Mouse (Mus musculus) myocyte (in vitro differentiated cells): Measurements from ENCODE around the gene Il4ra. TPM values are rescaled to one million over a fixed set of nuclear protein-coding genes. Genes with fewer than 3 reads are reported as not detected.

ENCODE experiments used
- H3K27me3 ChIP-seq: one replicate; pipeline ENCODE4 v1.6.1; 2011; ENCODE audit not compliant: control insufficient read depth, insufficient read depth, insufficient read length
- H3K36me3 ChIP-seq: one replicate; pipeline ENCODE4 v1.6.1; 2011; ENCODE audit not compliant: control insufficient read depth, insufficient read depth
- H3K4me2 ChIP-seq: one replicate; pipeline ENCODE4 v1.6.1; 2011; ENCODE audit warnings: low read depth, control low read depth
- H3K4me3 ChIP-seq: one replicate; pipeline ENCODE4 v1.5.1; 2011; ENCODE audit warnings: mild to moderate bottlenecking, control low read depth, moderate library complexity
- H3K79me2 ChIP-seq: one replicate; pipeline ENCODE4 v1.6.1; 2011; ENCODE audit not compliant: control insufficient read depth, insufficient read depth
- H3ac ChIP-seq: one replicate; pipeline ENCODE4 v1.6.1; 2011; ENCODE audit not compliant: control insufficient read depth, insufficient read length
- CEBPB ChIP-seq: IDR thresholded peaks from 2 replicates; pipeline ENCODE4 v1.6.1; 2011; ENCODE audit warnings: mild to moderate bottlenecking, moderate library complexity; ENCODE audit not compliant: poor library complexity, insufficient read depth, severe bottlenecking
- E2F4 ChIP-seq: IDR thresholded peaks from one replicate; pipeline ENCODE4 v1.6.1; 2011; ENCODE audit warnings: mild to moderate bottlenecking, control low read depth, moderate library complexity; ENCODE audit not compliant: insufficient read depth
- MAX ChIP-seq: IDR thresholded peaks from one replicate; pipeline ENCODE4 v1.6.1; 2011; ENCODE audit warnings: low read depth, mild to moderate bottlenecking, control low read depth
- MYOD1 ChIP-seq, 3 experiments: IDR thresholded peaks; one replicate each; pipeline ENCODE4 v1.6.1; 2011; ENCODE audit warnings: control low read depth in 2 of 3, low read depth in 2 of 3, mild to moderate bottlenecking in 2 of 3, moderate library complexity in 1 of 3; ENCODE audit not compliant: insufficient read length in 2 of 3, control insufficient read depth in 1 of 3
- MYOG ChIP-seq, 3 experiments: IDR thresholded peaks; one replicate each; pipeline ENCODE4 v1.6.1; 2011; ENCODE audit warnings: control low read depth in 2 of 3, low read depth in 2 of 3, mild to moderate bottlenecking in 2 of 3; ENCODE audit not compliant: insufficient read length in 2 of 3, control insufficient read depth in 1 of 3, insufficient read depth in 1 of 3
- POLR2A ChIP-seq: IDR thresholded peaks from one replicate; pipeline ENCODE4 v1.6.1; 2011; ENCODE audit warnings: low read depth, mild to moderate bottlenecking, control low read depth, moderate library complexity; ENCODE audit not compliant: insufficient read length
- POLR2AphosphoS2 ChIP-seq: IDR thresholded peaks from one replicate; pipeline ENCODE4 v1.6.1; 2011; ENCODE audit warnings: low read depth, control low read depth; ENCODE audit not compliant: insufficient read length
- REST ChIP-seq: IDR thresholded peaks from one replicate; pipeline ENCODE4 v1.6.1; 2011; ENCODE audit warnings: mild to moderate bottlenecking, control low read depth, moderate library complexity; ENCODE audit not compliant: insufficient read depth, insufficient read length
- SRF ChIP-seq: IDR thresholded peaks from one replicate; pipeline ENCODE4 v1.6.1; 2011; ENCODE audit warnings: low read depth; ENCODE audit not compliant: control insufficient read depth, insufficient read length
- TCF12 ChIP-seq: IDR thresholded peaks from one replicate; pipeline ENCODE4 v1.6.1; 2011; ENCODE audit warnings: mild to moderate bottlenecking, control low read depth; ENCODE audit not compliant: poor library complexity, insufficient read depth, severe bottlenecking
- TCF3 ChIP-seq: IDR thresholded peaks from one replicate; pipeline ENCODE4 v1.6.1; 2011; ENCODE audit warnings: low read depth, control low read depth; ENCODE audit not compliant: insufficient read length
- USF1 ChIP-seq: IDR thresholded peaks from one replicate; pipeline ENCODE4 v1.6.1; 2011; ENCODE audit warnings: low read depth, mild to moderate bottlenecking, control low read depth, moderate library complexity
- polyA plus RNA-seq: library from polyadenylated mRNA; unstranded; fragments of >200 nt; fragmentation: generic; extraction: Trizol; gene quantifications from one replicate; pipeline ENCODE4 v1.2.1, GENCODE M21; 2012; ENCODE audit warnings: missing spikeins

The Il4ra gene
- polyA plus RNA-seq, 1 experiment: 10.7 TPM

- no peaks in the 10 kb centered on the region for H3K36me3 ChIP-seq
- no peaks in the 10 kb centered on the region for H3K27me3 ChIP-seq
- H3K4me3 ChIP-seq: no peak overlapping the region
- TF ChIP-seq POLR2A: no peak
- TF ChIP-seq USF1: no peak
- TF ChIP-seq E2F4: no peak
- no peak for TF ChIP-seq SRF
- no peak for TF ChIP-seq REST
- TF ChIP-seq MYOG (IDR thresholded peaks at IDR 0.05; ENCODE audit: control insufficient read depth in 1 of 3, insufficient read depth in 1 of 3, insufficient read length in 2 of 3, low read depth in 2 of 3): no peak
- TF ChIP-seq CEBPB: no peak
- TF ChIP-seq POLR2AphosphoS2: no peak
- TF ChIP-seq TCF3: no peak
- TF ChIP-seq MAX: no peak
- TF ChIP-seq TCF12: no peak
- H3ac ChIP-seq: no peak overlapping the region
- H3K79me2 ChIP-seq: no peaks in the 10 kb centered on the region
- no peak overlapping the region for H3K4me2 ChIP-seq
Observed at GRCm38 (mm10) chr7:125517470-125517869, 34.5 kb upstream of the Il4ra start.

GRCm38 (mm10) chr7:125519715-125520114 lies 32.2 kb upstream of the Il4ra start:
- no peak for TF ChIP-seq POLR2AphosphoS2
- TF ChIP-seq REST: no peak
- no peak for TF ChIP-seq CEBPB
- TF ChIP-seq SRF: no peak
- no peak for TF ChIP-seq USF1
- TF ChIP-seq MYOD1 (IDR thresholded peaks at IDR 0.05; ENCODE audit: control insufficient read depth in 1 of 3, insufficient read length in 2 of 3, low read depth in 2 of 3): no peak
- no peak for TF ChIP-seq MAX
- no peak for TF ChIP-seq TCF12
- no peak for TF ChIP-seq MYOG (IDR thresholded peaks at IDR 0.05; ENCODE audit: control insufficient read depth in 1 of 3, insufficient read depth in 1 of 3, insufficient read length in 2 of 3, low read depth in 2 of 3)
- TF ChIP-seq TCF3: no peak
- TF ChIP-seq E2F4: no peak
- TF ChIP-seq POLR2A: no peak

GRCm38 (mm10) chr7:125523051-125523450 lies 28.9 kb upstream of the Il4ra start:
- Histone ChIP-seq H3K4me3 (no peak overlapping the region), H3K27me3 (no peaks in the 10 kb centered on the region), H3K36me3 (no peaks in the 10 kb centered on the region), H3K79me2 (no peaks in the 10 kb centered on the region), H3K4me2 (no peak overlapping the region), H3ac (no peak overlapping the region)
- TF ChIP-seq USF1 (no peak), MYOG (IDR thresholded peaks at IDR 0.05; ENCODE audit: control insufficient read depth in 1 of 3, insufficient read depth in 1 of 3, insufficient read length in 2 of 3, low read depth in 2 of 3) (no peak), POLR2A (no peak), CEBPB (no peak), MAX (no peak), TCF3 (no peak), REST (no peak), POLR2AphosphoS2 (no peak), SRF (no peak), MYOD1 (IDR thresholded peaks at IDR 0.05; ENCODE audit: control insufficient read depth in 1 of 3, insufficient read length in 2 of 3, low read depth in 2 of 3) (no peak), E2F4 (no peak)

More at GRCm38 (mm10) chr7:125519715-125520114, 32.2 kb upstream of the Il4ra start:
- Histone ChIP-seq H3K27me3 (no peaks in the 10 kb centered on the region), H3ac (no peak overlapping the region), H3K4me2 (no peak overlapping the region), H3K4me3 (no peak overlapping the region), H3K79me2 (no peaks in the 10 kb centered on the region), H3K36me3 (no peaks in the 10 kb centered on the region)

- H3K36me3 ChIP-seq: no peaks in the 10 kb centered on the region
Observed at GRCm38 (mm10) chr7:125527186-125527585, 24.7 kb upstream of the Il4ra start.

More at GRCm38 (mm10) chr7:125527186-125527585, 24.7 kb upstream of the Il4ra start:
- TF ChIP-seq SRF (no peak), MYOD1 (IDR thresholded peaks at IDR 0.05; ENCODE audit: control insufficient read depth in 1 of 3, insufficient read length in 2 of 3, low read depth in 2 of 3) (no peak), E2F4 (no peak), MAX (no peak), POLR2A (no peak), CEBPB (no peak), REST (no peak), TCF12 (no peak), POLR2AphosphoS2 (no peak), USF1 (no peak), TCF3 (no peak), MYOG (IDR thresholded peaks at IDR 0.05; ENCODE audit: control insufficient read depth in 1 of 3, insufficient read depth in 1 of 3, insufficient read length in 2 of 3, low read depth in 2 of 3) (no peak)
- Histone ChIP-seq H3K27me3 (no peaks in the 10 kb centered on the region), H3K4me3 (no peak overlapping the region), H3K79me2 (no peaks in the 10 kb centered on the region), H3K4me2 (no peak overlapping the region), H3ac (no peak overlapping the region)
